Mouse (Mus musculus) kidney, embryonic 16.5 days (tissue): ENCODE data around the gene Tapt1. TPM values are rescaled to one million over a fixed set of nuclear protein-coding genes. Genes with fewer than 3 reads are reported as not detected.

ENCODE experiments used
- ATAC-seq: fragments of 200-750 bp; cut with Nextera tagmentation; 2 replicates; pipeline ENCODE4 v1.8.0; 2017; ENCODE audit warnings: moderate TSS enrichment; ENCODE audit not compliant: low FRiP score, low TSS enrichment
- H3K27ac ChIP-seq: fragments of 300-500 bp; sonication (generic); 2 replicates; pipeline ENCODE4 v1.5.1; 2014; ENCODE audit warnings: low read length
- H3K27me3 ChIP-seq: fragments of 300-500 bp; sonication (generic); 2 replicates; pipeline ENCODE4 v1.6.1; 2014; ENCODE audit warnings: low read length, control low read depth, mixed read lengths; ENCODE audit not compliant: insufficient read depth
- H3K36me3 ChIP-seq: fragments of 300-500 bp; sonication (generic); 2 replicates; pipeline ENCODE4 v1.6.1; 2014; ENCODE audit warnings: low read length, control low read depth, mixed read lengths; ENCODE audit not compliant: insufficient read depth
- H3K4me1 ChIP-seq: fragments of 300-500 bp; sonication (generic); 2 replicates; pipeline ENCODE4 v1.6.1; 2014; ENCODE audit warnings: low read length, control low read depth, mixed read lengths; ENCODE audit not compliant: insufficient read depth
- H3K4me2 ChIP-seq: fragments of 300-500 bp; sonication (generic); replicated peaks from 2 replicates; pipeline ENCODE4 v1.6.1; 2014; ENCODE audit warnings: low read depth, low read length
- H3K4me3 ChIP-seq: fragments of 300-500 bp; sonication (generic); 2 replicates; pipeline ENCODE4 v1.5.1; 2014; ENCODE audit warnings: mild to moderate bottlenecking, low read length
- H3K9ac ChIP-seq: fragments of 300-500 bp; sonication (generic); replicated peaks from 2 replicates; pipeline ENCODE4 v1.6.1; 2014; ENCODE audit warnings: low read length
- H3K9me3 ChIP-seq: fragments of 300-500 bp; sonication (generic); 2 replicates; pipeline ENCODE4 v1.6.1; 2016; ENCODE audit warnings: low read length, control low read depth
- WGBS: fragments of 180-500 bp; shearing (Covaris S2); extraction: QIAGEN DNeasy Blood & Tissue Kit; methylation state at CpG from one replicate; pipeline ENCODE4 v1.1.7; 2014; 5-methylcytosine and 5-hydroxymethylcytosine counted together
- polyA plus RNA-seq: library from polyadenylated mRNA; unstranded; fragments of >200 nt; fragmentation: Nextera tagmentation; extraction: Ambion mirVana; gene quantifications from 2 replicates; pipeline ENCODE4 v1.2.1, GENCODE M21; 2015

Tapt1 gene
- polyA plus RNA-seq, 1 experiment from 2014 or later = 34.6 TPM

- no peaks in the 10 kb centered on the region for H3K9me3 ChIP-seq
- WGBS = 59% methylated on average over 7 of the region's 7 CpGs
- ATAC-seq = no peak
These were observed 13.0 kb upstream of the Tapt1 start for GRCm38 (mm10) chr5:44239187-44240136.

GRCm38 (mm10) chr5:44238201-44238600 is 11.8 kb upstream of the Tapt1 start:
- H3K4me3 ChIP-seq = no peak overlapping the region
- no peak overlapping the region for H3K4me2 ChIP-seq
- H3K9me3 ChIP-seq = no peaks in the 10 kb centered on the region
- H3K4me1 ChIP-seq = no peaks in the 10 kb centered on the region
- no peaks in the 10 kb centered on the region for H3K36me3 ChIP-seq
- H3K27me3 ChIP-seq = no peaks in the 10 kb centered on the region
- no peak overlapping the region for H3K9ac ChIP-seq
- WGBS = 89% methylated on average over 7 of the region's 7 CpGs
- no peak overlapping the region for H3K27ac ChIP-seq
- ATAC-seq = no peak

More at GRCm38 (mm10) chr5:44239187-44240136, 13.0 kb upstream of the Tapt1 start:
- Histone ChIP-seq H3K27me3 (no peaks in the 10 kb centered on the region), H3K4me2 (no peak overlapping the region), H3K36me3 (no peaks in the 10 kb centered on the region), H3K9ac (no peak overlapping the region), H3K4me3 (no peak overlapping the region), H3K27ac (no peak overlapping the region), H3K4me1 (no peaks in the 10 kb centered on the region)

GRCm38 (mm10) chr5:44234606-44235005 is 8.2 kb upstream of the Tapt1 start:
- Histone ChIP-seq H3K4me2 (no peak overlapping the region), H3K27me3 (no peaks in the 10 kb centered on the region), H3K36me3 (no peaks in the 10 kb centered on the region), H3K9me3 (no peaks in the 10 kb centered on the region), H3K9ac (no peak overlapping the region), H3K4me1 (no peaks in the 10 kb centered on the region), H3K27ac (no peak overlapping the region), H3K4me3 (no peak overlapping the region)
- 92% methylated on average over 7 of the region's 7 CpGs for WGBS
- ATAC-seq = no peak

- Histone ChIP-seq H3K27me3 (no peaks in the 10 kb centered on the region), H3K4me3 (no peak overlapping the region), H3K4me2 (no peak overlapping the region), H3K9me3 (no peaks in the 10 kb centered on the region), H3K4me1 (peaks cover 3% of the 10 kb centered on the region; the same call in 1 of the 2 replicates), H3K36me3 (no peaks in the 10 kb centered on the region), H3K27ac (no peak overlapping the region), H3K9ac (no peak overlapping the region)
- 92% methylated on average over 3 of the region's 3 CpGs for WGBS
- ATAC-seq = no peak
These were observed 7.5 kb upstream of the Tapt1 start for GRCm38 (mm10) chr5:44233933-44234332.

GRCm38 (mm10) chr5:44228756-44229155 is 2.3 kb upstream of the Tapt1 start:
- WGBS = 67% methylated on average over 4 of the region's 4 CpGs
- H3K27me3 ChIP-seq = no peaks in the 10 kb centered on the region
- no peak overlapping the region for H3K4me3 ChIP-seq
- H3K36me3 ChIP-seq = no peaks in the 10 kb centered on the region
- H3K27ac ChIP-seq = no peak overlapping the region
- peak overlapping the region; percentile 49; the same call in 1 of the 2 replicates for H3K9ac ChIP-seq
- no peak for ATAC-seq
- no peak overlapping the region for H3K4me2 ChIP-seq
- no peaks in the 10 kb centered on the region for H3K9me3 ChIP-seq
- peaks cover 33% of the 10 kb centered on the region for H3K4me1 ChIP-seq

GRCm38 (mm10) chr5:44228323-44228722 is 1.9 kb upstream of the Tapt1 start:
- ATAC-seq = no peak
- H3K9me3 ChIP-seq = no peaks in the 10 kb centered on the region
- no peak overlapping the region for H3K9ac ChIP-seq
- no peak overlapping the region for H3K4me2 ChIP-seq
- H3K4me1 ChIP-seq = peaks cover 33% of the 10 kb centered on the region
- H3K36me3 ChIP-seq = no peaks in the 10 kb centered on the region
- H3K27ac ChIP-seq = no peak overlapping the region
- H3K4me3 ChIP-seq = no peak overlapping the region
- H3K27me3 ChIP-seq = no peaks in the 10 kb centered on the region
- 50% methylated on average over 1 of the region's 1 CpGs for WGBS

GRCm38 (mm10) chr5:44227462-44227840 is 1.0 kb upstream of the Tapt1 start:
- WGBS = 4% methylated on average over 6 of the region's 6 CpGs
- peak overlapping the region; percentile 94 for H3K27ac ChIP-seq
- no peaks in the 10 kb centered on the region for H3K9me3 ChIP-seq
- ATAC-seq = no peak
- peak overlapping the region; percentile 93 for H3K9ac ChIP-seq
- H3K4me1 ChIP-seq = peaks cover 33% of the 10 kb centered on the region
- H3K4me3 ChIP-seq = peak overlapping the region; percentile 86
- H3K4me2 ChIP-seq = peak overlapping the region; percentile 81
- no peaks in the 10 kb centered on the region for H3K27me3 ChIP-seq
- H3K36me3 ChIP-seq = no peaks in the 10 kb centered on the region

- Histone ChIP-seq H3K4me3 (peak overlapping the region; percentile 86), H3K27ac (peak overlapping the region; percentile 94), H3K4me1 (peaks cover 33% of the 10 kb centered on the region), H3K9me3 (no peaks in the 10 kb centered on the region), H3K36me3 (no peaks in the 10 kb centered on the region), H3K27me3 (no peaks in the 10 kb centered on the region), H3K9ac (peak overlapping the region; percentile 93), H3K4me2 (peak overlapping the region; percentile 81)
- 0% methylated on average over 66 of the region's 72 CpGs for WGBS
- peak; percentile 72; the same call in 1 of the 2 replicates for ATAC-seq
These were observed 410 bp downstream of the Tapt1 start for GRCm38 (mm10) chr5:44225911-44226520.

GRCm38 (mm10) chr5:44224916-44225600 is 1.4 kb downstream of the Tapt1 start:
- peak overlapping the region; percentile 93; the same call in 1 of the 2 replicates for H3K9ac ChIP-seq
- WGBS = 77% methylated on average over 4 of the region's 4 CpGs
- no peak overlapping the region for H3K27ac ChIP-seq
- peak overlapping the region; percentile 86 for H3K4me3 ChIP-seq
- H3K4me1 ChIP-seq = peaks cover 33% of the 10 kb centered on the region
- ATAC-seq = no peak
- H3K4me2 ChIP-seq = peak overlapping the region; percentile 81
- no peaks in the 10 kb centered on the region for H3K27me3 ChIP-seq
- no peaks in the 10 kb centered on the region for H3K9me3 ChIP-seq
- H3K36me3 ChIP-seq = no peaks in the 10 kb centered on the region
